Mouse (Mus musculus) heart, embryonic 12.5 days (tissue): ENCODE data around the gene Pnliprp1. TPM values are rescaled to one million over a fixed set of nuclear protein-coding genes. Genes with fewer than 3 reads are reported as not detected.

Experiments used
- ATAC-seq: fragments of 200-750 bp; cut with Nextera tagmentation; 2 replicates; pipeline ENCODE4 v1.8.0; 2017; ENCODE audit warnings: moderate TSS enrichment, moderate library complexity; ENCODE audit not compliant: insufficient number of reproducible peaks, low FRiP score
- H3K27ac ChIP-seq: fragments of 300-500 bp; sonication (generic); 2 replicates; pipeline ENCODE4 v1.5.1; 2016; ENCODE audit warnings: mild to moderate bottlenecking, moderate library complexity; ENCODE audit not compliant: poor library complexity, severe bottlenecking
- H3K27me3 ChIP-seq: fragments of 300-500 bp; sonication (generic); replicated peaks from 2 replicates; pipeline ENCODE4 v1.6.1; 2016; ENCODE audit warnings: mild to moderate bottlenecking, moderate library complexity
- H3K36me3 ChIP-seq: fragments of 300-500 bp; sonication (generic); 2 replicates; pipeline ENCODE4 v1.6.1; 2016; ENCODE audit warnings: mild to moderate bottlenecking, moderate library complexity
- H3K4me1 ChIP-seq: fragments of 300-500 bp; sonication (generic); replicated peaks from 2 replicates; pipeline ENCODE4 v1.6.1; 2016; ENCODE audit warnings: mild to moderate bottlenecking
- H3K4me2 ChIP-seq: fragments of 300-500 bp; sonication (generic); 2 replicates; pipeline ENCODE4 v1.6.1; 2016; ENCODE audit warnings: mild to moderate bottlenecking, moderate library complexity
- H3K4me3 ChIP-seq: fragments of 300-500 bp; sonication (generic); 2 replicates; pipeline ENCODE4 v1.5.1; 2016; ENCODE audit warnings: mild to moderate bottlenecking
- H3K9ac ChIP-seq: fragments of 300-500 bp; sonication (generic); 2 replicates; pipeline ENCODE4 v1.6.1; 2016; ENCODE audit warnings: mild to moderate bottlenecking, moderate library complexity
- H3K9me3 ChIP-seq: fragments of 300-500 bp; sonication (generic); replicated peaks from 2 replicates; pipeline ENCODE4 v1.6.1; 2016; ENCODE audit warnings: mild to moderate bottlenecking, moderate library complexity
- WGBS: fragments of 180-500 bp; shearing (Covaris S2); methylation state at CpG from one replicate; pipeline ENCODE4 v1.1.7; 2016; 5-methylcytosine and 5-hydroxymethylcytosine counted together
- polyA plus RNA-seq: library from polyadenylated mRNA; unstranded; fragments of >200 nt; fragmentation: Nextera tagmentation; extraction: Ambion mirVana; gene quantifications from 2 replicates; pipeline ENCODE4 v1.2.1, GENCODE M21; 2016

Gene Pnliprp1
- polyA plus RNA-seq, 1 experiment from 2014 or later = 0.52 TPM

DNA sequence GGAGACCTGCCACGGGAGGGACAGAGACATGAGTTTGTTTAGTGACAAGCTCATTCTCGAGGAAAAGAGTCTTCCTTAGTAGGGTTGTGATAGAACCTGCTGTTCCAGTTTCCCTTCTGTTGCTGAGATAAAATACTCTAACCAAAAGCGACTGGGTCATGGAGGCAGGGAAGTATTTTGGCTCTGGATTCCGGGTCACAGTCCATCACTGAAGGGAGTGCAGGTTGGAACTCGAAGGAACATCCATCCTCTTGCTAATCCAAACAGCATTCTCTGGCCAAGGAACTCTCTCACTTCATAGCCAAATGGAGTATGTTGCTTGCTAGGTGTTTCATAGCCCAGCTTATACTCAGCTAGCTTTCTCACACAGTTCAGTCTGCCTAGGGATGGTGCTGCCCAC is 47.8 kb downstream of the Pnliprp1 start:
- Histone ChIP-seq H3K9ac (no peak overlapping the region), H3K36me3 (no peaks in the 10 kb centered on the region), H3K27me3 (no peaks in the 10 kb centered on the region), H3K4me1 (peaks cover 3% of the 10 kb centered on the region; the same call in 1 of the 2 replicates), H3K27ac (no peak overlapping the region), H3K4me3 (no peak overlapping the region), H3K4me2 (no peak overlapping the region), H3K9me3 (no peaks in the 10 kb centered on the region)
- 63% methylated on average over 5 of the region's 5 CpGs for WGBS
- no peak for ATAC-seq

DNA sequence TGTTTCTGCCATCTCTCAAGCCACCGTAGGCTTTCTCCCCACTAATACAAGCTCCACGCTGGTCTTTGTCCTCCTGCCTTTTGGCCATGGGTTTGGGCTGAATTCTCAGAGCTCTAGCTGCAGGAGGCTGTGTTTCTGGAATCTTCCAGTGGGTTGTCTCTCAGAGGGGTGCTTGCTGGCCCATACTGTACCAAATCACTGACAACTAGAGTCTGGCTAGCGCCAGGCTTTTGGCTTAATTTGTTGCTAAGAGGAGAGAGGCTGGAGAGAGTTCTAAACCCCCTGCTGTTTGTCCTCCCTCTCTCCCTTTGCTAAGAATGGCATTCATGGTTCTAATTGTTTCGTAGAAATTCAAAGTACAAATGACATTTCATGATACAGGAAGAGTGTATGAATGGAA is 52.9 kb downstream of the Pnliprp1 start:
- Histone ChIP-seq H3K9me3 (no peaks in the 10 kb centered on the region), H3K36me3 (no peaks in the 10 kb centered on the region), H3K4me1 (0 out of 2 replicates have a peak, but pooled peaks cover 3% of the 10 kb centered on the region), H3K9ac (no peak overlapping the region), H3K4me3 (no peak overlapping the region), H3K27ac (no peak overlapping the region), H3K27me3 (no peaks in the 10 kb centered on the region), H3K4me2 (no peak overlapping the region)
- ATAC-seq = no peak
- 71% methylated on average over 4 of the region's 4 CpGs for WGBS

DNA sequence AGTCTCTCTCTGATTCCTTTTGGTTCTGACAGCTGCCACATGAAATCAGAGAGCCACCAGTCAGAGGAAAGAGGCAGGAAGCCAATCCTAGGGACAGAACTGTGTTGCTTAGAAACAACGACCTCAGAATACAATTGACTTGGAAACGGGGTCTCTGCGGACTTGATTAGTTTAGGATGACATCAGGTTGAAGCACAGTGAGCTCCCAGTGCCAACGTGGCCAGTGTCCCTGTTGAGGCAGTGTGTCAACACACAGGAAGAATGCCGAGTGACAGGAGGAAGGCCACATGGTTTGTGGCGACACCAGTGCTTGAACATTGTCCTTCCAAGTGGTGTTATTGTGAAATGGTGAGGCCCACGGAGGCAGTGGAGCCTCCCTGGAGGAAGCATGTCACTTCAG is 55.3 kb downstream of the Pnliprp1 start:
- no peak for ATAC-seq
- Histone ChIP-seq H3K27me3 (no peaks in the 10 kb centered on the region), H3K4me1 (0 out of 2 replicates have a peak, but pooled peaks cover 3% of the 10 kb centered on the region), H3K9me3 (no peaks in the 10 kb centered on the region), H3K4me3 (no peak overlapping the region), H3K27ac (no peak overlapping the region), H3K4me2 (no peak overlapping the region), H3K9ac (no peak overlapping the region), H3K36me3 (no peaks in the 10 kb centered on the region)
- 36% methylated on average over 7 of the region's 7 CpGs for WGBS

DNA sequence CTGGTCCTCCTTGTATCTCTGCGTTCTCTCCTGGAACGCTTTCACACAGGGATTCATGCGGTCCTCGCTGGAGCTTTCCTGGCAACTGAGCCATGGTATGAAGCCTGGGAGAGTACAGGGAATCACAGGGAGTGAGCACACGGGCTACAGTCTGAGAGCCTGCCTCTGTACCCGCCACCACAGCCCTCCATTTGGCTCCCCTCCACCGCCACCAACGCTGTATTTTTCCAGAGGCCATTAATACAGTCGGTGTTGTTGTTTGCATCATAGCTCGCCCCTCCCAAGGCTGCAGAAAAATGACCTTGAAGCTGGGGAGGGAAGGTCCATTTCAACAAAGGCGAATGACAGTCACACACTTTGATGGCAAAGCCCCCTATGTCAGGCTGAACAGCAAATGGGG is 60.5 kb downstream of the Pnliprp1 start:
- 74% methylated on average over 11 of the region's 11 CpGs for WGBS
- H3K27ac ChIP-seq = no peak overlapping the region
- no peak overlapping the region for H3K4me3 ChIP-seq
- no peaks in the 10 kb centered on the region for H3K36me3 ChIP-seq
- H3K27me3 ChIP-seq = no peaks in the 10 kb centered on the region
- ATAC-seq = no peak
- no peak overlapping the region for H3K4me2 ChIP-seq
- no peak overlapping the region for H3K9ac ChIP-seq
- peaks cover 2% of the 10 kb centered on the region; the same call in 1 of the 2 replicates for H3K4me1 ChIP-seq
- no peaks in the 10 kb centered on the region for H3K9me3 ChIP-seq

Other genes starting within 250 kb of the Pnliprp1 start
- gene Ccdc172, start 216.9 kb upstream of the Pnliprp1 start, polyA plus RNA-seq = not detected in 2 replicates
- not detected in 2 replicates for gene Pnlip, start 76.4 kb upstream of the Pnliprp1 start, polyA plus RNA-seq
- 0.10 TPM in 1 of 2 replicates, not detected in the other for gene Pnliprp2, start 30.8 kb downstream of the Pnliprp1 start, polyA plus RNA-seq
- not detected in 2 replicates for gene 1700019N19Rik, start 65.6 kb downstream of the Pnliprp1 start, polyA plus RNA-seq
- gene Eno4, start 214.5 kb downstream of the Pnliprp1 start, polyA plus RNA-seq = 0.10 and 0.27 TPM in 2 replicates
- gene Hspa12a, start 214.8 kb downstream of the Pnliprp1 start, polyA plus RNA-seq = 10.5 and 10.8 TPM in 2 replicates